Mouse (Mus musculus) urinary bladder, postnatal 4 days (tissue): ENCODE measurements at regions not wholly inside any gene's neighbourhood (a gene's known extent, or its start where the extent isn't known, plus 50 kb on each side); places are given as distances from the start of the nearest gene placed in this dataset.
A peak's percentile ranks its signal among the peaks of the same experiment; 100 is the strongest.
"Not testable (repeated sequence)": the region's sequence is repeated elsewhere in the genome, so short reads cannot be mapped to it uniquely, and the experiment has no call there.

Experiments
- DNase-seq, 2 experiments: peaks; one replicate each; pipeline ENCODE4 v3.0.0; 2021 to 2022; ENCODE audit warnings: low spot score in 2 of 2

DNA sequence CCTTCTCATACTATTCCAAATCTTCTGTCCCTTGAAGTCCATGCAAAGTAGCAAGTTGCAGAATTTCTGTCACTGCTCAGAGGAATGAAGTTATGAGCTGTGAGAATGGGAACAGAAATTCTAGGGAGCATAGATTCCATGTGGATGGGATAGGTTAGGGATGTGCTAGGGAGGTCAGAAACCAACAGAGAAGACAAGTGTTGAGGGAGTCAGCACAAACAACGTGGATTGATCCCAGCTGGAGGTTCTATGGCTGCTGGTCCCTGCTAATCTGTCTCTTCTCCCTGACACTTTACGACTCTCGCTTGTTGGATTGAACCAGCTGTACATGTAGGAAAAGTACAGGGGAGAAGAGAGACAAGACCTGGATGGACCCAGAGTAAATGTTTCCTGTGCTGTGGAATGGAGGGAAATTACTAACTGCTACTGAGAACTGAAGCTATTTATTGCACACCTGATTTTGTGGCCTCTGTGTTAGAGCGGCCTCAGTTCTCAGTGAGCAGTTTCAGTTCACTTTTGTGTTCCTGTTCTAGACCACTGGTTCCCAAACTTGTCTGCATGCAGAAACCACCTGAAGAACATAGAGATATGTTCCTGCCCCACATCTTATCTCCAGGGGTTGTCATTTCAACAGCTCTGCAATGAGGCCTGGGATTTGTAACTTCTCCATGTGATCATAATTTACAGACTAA is 151.0 kb downstream of the Ube2e3 start:
- DNase-seq, result no peak

DNA sequence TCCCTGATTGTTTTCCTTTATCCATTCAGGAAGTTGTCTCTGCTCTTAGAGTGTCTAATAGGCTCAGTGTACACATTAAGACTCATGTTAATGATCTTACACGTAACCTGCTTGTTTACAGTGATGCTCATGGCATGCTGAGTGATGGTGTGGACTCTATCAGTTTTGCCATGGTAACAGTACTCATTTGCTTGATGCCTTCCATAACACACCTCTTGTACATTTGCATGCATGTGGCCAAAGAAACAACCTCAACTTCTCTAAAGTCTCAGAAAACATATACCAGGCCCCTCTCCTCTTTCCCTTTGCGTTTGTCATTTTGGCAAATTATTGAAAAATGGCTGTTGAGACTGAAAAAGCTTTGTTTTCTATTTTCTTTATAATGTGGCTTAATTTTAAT is 155.0 kb downstream of the Ube2e3 start:
- no peak for DNase-seq

DNA sequence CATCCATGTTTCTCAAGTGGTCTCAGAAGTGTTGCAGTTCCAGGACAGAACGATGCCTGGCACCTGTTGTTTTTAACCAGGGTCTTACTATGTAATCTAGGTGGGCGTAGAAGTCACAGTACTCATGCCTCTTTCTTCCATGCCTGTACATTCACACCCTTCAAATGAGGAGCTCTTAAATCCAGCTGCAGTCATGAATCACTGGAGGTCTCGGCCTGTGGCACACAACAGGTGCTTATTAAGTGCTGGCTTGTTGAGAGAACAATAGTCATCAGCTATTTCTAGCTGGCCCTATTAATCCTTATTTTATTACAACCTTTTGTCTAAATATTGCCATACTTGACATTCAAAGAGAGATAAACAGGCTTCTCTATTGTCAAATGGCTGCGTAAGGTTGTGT is 157.8 kb downstream of the Ube2e3 start:
- DNase-seq, result no peak

DNA sequence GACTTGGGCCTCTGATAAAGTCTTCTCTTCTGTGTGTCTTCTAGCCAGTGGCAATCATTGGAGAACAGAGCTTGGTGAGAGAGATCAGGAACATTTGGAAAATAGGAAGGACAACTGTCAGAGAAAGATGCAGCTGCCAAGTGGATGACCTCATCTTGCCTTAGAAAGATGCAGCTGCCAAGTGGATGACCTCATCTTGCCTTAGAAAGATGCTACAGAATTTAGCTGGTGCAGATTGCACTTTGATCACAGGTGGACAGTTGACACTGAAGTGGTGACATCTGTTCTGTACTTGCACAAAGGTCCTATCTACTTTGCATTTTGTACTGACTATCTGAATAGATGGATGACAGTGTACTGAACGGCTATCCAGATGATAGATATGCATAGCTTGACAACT is 163.1 kb downstream of the Ube2e3 start:
- DNase-seq, result no peak

DNA sequence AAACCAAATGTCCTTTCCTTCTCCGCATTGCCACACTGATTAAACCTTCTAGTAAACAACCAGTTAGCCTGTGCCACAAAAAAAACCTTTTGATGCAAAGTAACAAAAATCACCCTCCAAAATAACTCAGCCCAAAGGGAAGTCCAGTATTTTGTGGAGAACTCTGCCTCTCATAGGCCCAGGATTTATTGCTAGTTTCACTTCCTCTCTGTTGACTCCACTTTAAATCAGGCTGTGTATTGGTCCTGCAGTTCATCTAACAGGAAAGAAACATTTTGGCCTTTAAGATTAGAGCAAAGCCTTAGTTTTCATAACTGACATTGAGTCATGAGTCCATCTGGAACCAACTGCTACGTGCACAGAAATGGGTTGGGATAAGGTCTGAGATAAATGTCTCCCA is 168.4 kb downstream of the Ube2e3 start:
- no peak for DNase-seq

DNA sequence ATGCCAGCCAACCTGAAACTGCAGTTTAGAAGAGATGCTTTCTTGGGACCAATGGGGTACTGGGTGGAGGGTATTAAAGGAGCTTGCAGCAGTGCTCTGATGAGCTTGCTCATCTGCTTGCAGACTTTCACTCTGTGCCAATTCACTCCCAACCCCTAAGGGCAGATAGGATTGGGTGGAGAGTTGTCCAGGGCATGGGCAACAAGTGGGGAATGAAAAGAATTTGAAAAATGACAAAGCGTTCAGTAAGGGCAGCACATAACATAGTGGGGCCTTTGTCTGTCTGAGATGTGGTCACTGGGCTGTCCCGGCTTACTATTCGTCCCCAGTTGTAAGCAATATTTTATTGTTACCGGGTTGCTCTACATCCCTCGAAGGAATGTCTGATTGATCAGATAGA is 170.7 kb downstream of the Ube2e3 start:
- DNase-seq, result no peak

DNA sequence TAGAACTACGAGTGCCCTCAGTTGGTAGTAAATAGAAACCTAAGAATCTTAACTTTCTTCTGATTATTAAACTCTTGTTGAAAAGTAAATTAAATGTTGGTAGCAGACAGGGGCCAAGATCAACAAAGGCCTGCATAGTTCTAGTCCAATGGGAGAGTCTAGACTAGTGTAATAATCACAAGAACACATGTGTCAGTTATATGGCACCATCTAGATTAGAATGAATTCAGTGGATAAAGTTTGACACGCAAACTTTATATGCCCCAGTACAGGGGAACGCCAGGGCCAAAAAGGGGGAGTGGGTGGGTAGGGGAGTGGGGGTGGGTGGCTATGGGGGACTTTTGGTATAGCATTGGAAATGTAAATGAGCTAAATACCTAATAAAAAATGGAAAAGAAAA is 176.9 kb downstream of the Ube2e3 start:
- DNase-seq, result not testable (repeated sequence)

DNA sequence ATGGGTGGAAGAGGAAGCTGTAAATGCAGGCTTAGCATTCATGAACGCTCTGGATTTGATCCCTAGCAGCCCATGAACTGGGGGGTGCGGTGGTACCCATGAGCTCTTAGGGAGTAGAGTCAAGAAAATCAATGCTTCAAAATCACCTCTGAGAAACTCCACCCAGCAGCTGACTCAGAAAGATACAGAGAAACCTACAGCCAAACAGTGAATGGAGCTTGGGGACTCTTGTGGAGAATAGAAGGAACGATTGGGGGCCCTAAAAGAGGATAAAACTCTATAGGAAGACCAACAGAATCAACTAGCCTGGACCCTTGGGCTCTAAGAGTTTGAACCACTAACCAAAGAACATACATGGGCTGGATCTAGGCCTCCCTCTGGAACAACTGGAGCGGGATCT is 177.6 kb downstream of the Ube2e3 start:
- DNase-seq, result no peak

DNA sequence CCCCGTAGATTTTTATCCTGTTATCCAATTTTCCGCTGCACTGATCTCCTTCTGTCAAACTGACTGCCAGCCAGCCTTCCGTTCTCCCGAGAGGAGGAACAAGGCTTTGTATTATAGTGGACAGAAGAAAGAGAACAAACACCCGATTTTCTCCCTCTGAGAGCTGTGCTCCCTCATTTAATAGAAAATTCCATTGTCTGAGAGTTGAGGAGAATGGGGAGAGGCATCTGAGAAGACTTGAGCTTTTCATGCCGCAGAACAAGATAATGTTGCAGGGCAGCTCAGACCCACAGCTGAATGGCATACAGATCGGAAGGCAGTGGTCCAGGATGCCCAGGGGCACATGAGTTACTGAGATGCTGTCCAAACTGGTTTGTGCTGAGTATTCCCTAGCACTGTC is 180.1 kb downstream of the Ube2e3 start:
- no peak for DNase-seq

DNA sequence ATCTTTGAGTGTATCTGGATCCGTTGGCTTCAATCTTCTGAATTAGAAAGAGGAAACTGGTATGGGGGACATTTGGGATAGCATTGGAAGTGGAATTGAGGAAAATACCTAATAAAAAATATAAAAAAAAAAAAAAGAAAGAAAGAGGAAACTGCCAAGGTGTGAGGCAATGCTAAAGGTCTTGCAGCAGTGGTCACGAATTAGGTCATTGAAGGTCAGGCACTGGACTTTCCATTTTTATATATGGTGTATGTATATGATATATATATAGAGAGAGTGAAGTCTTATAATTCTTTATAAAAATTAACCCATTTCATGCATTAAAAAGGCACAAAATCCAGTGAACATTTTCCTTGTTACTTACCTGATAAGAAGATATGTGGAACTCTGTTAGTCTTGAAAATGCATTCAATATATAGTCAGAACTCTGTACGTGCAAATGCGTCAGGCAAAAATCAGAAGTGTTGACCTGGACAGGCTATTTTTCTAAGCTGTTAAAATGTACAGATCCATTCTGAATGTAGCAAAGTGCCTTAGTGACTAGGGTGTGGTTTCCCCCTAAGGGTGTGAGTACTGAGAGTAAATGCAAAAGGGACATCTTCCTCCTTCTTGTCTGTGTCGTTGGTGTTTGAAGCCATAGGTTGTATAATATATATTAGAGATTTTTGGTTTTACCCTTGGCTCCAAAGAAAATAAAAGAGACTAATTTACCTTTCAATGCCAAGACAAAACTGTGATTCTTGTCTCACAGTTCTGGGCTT is 181.0 kb downstream of the Ube2e3 start:
- DNase-seq, result no peak

DNA sequence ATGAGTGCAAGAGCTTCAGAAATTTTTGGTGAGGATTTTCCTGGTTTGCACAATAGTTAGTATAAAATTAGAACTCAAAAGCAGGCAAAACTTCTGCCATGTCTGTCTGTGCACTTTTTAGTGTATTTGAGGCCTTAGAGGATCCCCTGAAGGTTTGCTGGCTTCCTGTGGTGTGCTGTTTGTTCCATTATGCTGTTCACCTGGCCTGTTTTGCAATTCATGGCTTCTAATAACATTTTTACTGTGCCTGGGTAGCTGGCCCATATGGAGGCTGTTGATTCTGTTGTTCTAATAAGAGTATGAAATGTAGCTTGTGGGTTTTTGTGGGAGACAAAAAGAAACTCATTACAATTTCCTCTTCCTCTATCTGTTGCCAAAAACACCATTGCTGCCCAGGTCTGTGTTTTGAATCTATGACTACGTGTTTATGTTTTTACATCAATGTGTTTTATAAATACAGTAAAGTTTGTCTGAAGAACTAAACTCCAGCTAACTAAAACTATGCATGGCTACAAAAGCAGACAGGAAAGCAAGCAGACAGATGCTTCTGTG is 182.6 kb downstream of the Ube2e3 start:
- no peak for DNase-seq

DNA sequence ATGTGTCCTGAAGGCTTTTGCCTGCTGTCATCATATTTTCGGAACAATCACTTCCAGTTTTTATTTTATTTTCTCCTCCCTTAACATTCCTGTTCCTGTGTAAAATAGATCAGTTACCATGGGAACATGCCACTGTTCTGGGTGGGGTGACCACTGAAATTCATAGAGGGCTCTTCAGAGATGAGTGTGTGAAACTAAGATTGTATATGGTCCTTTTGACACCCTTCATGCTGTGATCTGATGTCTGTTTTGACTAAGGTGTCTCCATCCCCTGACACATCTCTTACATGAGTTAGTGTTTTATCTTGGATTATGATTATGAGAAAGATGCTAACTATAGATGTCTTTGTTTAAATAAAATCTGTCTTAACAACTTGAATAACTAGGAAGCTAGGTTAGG is 184.3 kb downstream of the Ube2e3 start:
- DNase-seq, result no peak

DNA sequence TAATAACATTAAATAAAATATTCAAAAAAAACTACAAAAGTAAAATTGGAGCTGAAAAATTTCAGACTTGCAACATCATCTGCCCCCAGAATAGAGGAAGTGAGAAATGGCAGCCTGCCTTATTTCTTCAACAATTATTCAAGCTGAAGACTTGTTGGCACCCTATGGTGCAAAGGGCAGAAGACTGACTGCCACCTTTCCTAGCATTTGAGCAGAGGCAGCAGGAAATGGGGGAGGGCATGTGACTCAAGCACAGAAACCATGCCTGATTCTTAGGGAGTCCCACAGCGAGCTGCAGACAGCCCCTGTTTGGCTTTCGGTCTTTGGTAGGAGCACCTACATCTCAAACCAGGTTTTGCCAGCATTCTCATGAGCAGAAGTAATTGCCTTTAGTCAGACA is 188.2 kb downstream of the Ube2e3 start:
- no peak for DNase-seq

DNA sequence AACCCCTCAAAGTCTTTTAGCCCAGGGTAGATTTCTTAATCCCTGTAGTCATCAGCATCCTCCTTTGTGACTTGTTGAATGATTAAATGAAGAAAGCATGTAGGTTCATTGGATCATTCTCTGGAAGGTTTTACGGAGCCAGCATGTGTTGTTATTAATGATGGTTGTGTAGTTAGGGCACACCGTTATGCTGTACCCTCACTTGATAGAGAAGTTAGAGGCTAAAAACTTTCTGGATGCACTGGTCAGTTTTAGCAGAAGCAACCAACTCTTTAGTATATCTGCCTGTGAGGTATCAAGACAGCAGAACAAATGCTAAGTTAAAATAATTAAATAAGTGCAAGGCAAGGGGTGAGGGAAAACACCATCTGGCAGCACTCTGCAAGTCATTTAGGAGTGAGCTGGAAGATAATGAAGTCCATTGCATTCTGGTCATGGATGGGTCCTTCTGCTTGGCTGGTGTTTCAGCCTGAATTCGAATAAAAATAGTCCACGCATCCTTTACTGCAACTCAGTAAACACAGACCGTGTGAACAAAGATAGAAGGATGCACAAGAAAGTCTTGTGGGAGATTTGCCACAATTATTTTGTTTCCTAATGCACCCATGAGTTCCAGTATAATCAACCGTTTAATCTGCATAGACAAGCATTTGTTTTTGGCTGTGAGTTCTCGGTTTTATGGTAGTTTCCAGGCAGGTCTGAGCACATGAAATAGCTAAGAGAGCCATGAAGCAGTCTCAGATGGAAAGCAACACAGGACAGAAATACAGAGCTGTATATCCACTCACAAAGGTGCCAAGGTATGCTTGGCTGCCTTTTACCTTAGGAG is 191.4 kb downstream of the Ube2e3 start:
- no peak for DNase-seq

DNA sequence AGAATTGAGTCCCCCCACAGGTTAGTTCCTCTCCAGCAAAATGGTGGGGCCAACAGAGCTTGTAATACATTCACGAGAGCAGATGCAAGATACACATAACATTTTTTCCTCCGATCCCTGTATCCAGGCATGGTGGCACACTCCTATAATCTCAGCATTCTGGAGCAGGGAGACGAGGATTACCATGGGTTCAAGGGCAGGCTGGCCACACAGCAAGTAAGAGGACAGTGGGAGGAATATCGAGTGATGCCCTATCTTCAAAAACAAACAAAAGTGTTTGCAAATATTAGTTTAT is 192.0 kb downstream of the Ube2e3 start:
- DNase-seq, result no peak

DNA sequence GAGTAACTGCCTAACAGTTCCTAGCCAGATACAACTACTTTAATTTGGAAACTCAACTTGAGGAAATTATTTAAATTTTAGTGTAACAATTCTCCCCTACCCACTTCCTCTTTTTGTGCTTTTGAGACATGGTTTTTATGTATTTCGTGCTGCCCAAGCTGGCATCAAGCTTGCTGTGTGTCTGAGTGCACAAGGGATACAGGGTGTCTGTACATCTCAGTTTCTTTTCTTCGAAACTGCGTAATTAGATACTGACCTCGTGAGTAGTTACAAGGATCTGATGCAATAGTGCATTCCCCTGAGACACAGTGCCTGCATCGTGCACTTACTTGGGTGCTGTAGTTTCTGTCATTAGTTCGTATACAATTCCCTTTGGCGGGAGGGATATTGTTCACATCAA is 192.4 kb downstream of the Ube2e3 start:
- no peak for DNase-seq

DNA sequence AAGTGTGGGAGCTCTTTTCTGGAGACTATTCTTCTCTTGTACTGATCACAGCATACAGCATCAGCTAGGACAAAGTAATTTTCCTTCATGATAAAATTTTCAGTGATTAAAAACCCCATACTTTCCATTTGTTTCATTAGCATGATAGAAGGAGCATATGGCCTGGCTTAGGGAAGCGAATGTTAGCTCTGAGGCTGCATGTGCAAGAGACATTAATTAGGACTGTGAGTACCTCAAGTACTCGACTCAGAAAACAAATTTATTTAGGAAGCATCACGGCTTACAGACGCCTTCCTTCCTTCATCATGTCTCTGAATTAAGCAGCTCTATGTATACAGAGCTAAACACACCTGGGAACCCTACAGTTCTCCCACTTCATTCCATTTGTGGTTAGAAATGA is 193.6 kb upstream of the Itga4 start:
- DNase-seq, result no peak

DNA sequence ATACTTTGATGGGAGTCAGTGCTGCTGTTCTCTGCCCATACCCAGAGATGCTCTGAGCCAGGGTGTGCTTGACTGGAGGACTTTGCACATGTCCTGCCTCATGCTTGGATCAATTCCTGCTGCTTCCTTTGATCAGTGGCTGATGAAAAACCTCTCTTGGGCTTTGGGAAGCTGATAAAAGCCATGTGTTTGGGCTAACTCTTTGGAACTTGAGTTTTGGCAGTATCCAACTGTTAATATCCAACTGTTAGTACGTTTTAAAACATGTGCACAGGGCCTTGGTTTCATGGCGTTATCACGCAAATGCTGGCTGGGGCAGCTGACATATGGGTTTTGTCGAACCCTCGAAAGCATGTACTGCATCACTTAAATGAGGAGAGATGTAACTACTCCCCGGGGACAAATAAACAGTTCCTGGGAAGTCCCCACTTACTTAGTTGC is 193.0 kb upstream of the Itga4 start:
- DNase-seq, result peak in 1 of 2 experiments; percentile 35

DNA sequence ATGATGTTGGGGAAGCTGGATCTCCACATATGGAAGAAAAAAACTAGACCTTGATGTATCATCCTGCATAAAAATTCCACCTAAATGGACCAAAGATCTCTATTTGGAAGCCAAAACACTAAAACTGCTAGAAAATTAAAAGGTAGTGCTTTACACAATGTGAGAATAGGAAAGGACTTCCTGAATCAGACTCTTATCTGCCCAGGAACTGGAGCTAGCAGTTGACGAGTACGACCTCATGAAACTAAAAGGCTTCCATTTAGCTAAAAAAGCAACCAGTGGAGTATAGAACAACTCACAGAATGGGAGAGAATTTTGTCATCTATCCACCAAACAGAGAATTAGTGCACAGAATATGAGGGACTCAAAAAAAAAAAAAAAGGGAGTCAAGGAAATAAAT is 191.6 kb upstream of the Itga4 start:
- no peak for DNase-seq

DNA sequence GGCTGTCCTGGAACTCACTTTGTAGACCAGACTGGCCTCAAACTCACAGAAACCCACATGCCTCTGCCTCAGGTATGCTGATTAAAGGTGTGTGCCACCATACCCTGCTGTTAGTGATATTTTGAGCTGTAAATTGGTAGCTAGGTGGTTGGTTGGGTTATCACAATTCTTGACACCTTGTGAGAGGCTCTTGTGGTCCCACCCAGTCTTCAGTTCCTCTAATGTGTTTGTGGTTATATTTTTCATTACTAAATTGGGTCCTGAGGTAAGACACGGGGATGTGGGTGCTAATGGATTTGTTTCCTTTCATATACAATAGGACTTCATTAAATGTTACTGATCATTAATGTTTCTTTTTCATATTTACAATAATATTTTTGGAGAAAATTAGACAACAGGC is 189.9 kb upstream of the Itga4 start:
- no peak for DNase-seq

DNA sequence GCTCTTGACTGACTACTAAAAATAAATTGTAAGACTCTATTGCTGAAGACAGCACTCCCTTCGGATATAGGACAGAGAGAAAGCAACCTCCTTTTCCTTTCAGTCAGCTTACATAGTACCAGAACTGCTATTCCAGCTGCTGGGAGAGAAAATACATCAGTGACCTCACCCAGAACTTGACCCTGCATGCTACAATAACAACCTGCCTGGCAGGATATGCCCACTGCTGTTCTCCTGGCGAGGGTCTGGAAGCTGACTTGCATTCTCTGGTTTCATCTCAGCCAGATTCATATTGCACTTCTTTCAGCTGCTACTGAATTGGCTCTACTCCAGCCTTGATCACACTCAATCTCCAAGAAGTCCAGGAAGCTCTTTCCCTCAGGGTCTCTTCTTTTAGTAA is 179.1 kb upstream of the Itga4 start:
- no peak for DNase-seq

DNA sequence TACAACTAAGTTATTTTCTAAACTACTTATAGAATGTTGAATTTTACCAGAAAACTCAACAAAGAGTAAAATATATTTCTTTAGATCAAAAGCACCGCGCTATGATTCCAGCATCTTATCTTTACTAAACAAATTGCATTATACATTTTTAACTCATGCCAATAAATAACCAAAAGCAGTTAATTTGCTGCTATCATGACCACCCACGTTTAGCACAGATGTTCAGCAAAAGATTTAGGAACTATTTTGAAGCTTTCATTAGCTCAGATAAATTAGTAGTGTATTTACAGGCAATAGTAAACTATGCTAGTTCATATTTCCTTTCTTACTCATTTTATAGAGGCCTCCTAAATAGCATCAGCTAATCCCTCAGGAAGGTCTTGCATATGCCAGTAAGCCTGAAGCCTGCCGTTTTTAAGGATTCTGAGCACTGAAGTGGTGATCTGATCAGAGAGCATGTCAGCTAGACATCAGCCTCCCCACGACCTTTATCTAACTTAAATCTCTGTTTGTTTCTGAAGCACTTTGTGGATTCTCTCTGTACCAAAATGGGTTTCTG is 176.3 kb upstream of the Itga4 start:
- no peak for DNase-seq
